Mouse (Mus musculus) naive thymus-derived CD4-positive, alpha-beta T cell, adult 5 months (primary cell): Measurements from ENCODE around the gene Slc2a8. TPM values are rescaled to one million over a fixed set of nuclear protein-coding genes. Genes with fewer than 3 reads are reported as not detected.

Experiments
- polyA plus RNA-seq: library from polyadenylated mRNA; unstranded; fragments of 100-300 nt; shearing (Covaris generic); gene quantifications from one replicate; pipeline ENCODE4 v1.2.1, GENCODE M21; 2017

Gene Slc2a8
- 9.6 TPM for polyA plus RNA-seq

DNA sequence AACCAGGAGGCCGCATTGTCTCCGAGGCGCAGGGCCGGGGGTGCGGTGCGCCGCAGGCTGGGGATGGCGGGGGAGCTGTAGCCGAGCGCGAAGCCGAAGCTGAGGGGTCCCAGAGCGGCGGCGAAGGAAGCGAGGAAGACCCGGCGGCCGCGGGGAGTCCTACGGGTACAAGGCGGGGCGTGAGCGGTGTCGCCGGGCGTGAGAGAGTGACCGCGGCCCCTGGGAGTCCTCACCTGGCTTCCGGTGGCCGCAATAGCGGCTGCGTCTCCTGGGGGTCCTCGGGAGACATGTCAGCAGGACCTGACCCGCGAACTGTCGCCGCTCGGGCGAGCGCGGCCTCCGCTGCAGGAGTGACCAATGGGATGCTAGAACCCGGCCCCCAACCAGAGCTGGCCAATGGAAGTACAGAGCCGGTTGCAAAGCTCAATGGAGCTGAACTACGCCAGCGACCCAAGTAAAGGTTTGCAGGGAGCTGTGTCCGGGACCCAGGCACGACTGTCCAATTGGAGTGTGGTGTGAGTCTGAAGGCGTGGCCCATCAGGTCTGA lies at the start of gene Slc2a8:
Slc2a8 (minus strand) TSS at position 359 of the 547 bp plus-strand sequence.

DNA sequence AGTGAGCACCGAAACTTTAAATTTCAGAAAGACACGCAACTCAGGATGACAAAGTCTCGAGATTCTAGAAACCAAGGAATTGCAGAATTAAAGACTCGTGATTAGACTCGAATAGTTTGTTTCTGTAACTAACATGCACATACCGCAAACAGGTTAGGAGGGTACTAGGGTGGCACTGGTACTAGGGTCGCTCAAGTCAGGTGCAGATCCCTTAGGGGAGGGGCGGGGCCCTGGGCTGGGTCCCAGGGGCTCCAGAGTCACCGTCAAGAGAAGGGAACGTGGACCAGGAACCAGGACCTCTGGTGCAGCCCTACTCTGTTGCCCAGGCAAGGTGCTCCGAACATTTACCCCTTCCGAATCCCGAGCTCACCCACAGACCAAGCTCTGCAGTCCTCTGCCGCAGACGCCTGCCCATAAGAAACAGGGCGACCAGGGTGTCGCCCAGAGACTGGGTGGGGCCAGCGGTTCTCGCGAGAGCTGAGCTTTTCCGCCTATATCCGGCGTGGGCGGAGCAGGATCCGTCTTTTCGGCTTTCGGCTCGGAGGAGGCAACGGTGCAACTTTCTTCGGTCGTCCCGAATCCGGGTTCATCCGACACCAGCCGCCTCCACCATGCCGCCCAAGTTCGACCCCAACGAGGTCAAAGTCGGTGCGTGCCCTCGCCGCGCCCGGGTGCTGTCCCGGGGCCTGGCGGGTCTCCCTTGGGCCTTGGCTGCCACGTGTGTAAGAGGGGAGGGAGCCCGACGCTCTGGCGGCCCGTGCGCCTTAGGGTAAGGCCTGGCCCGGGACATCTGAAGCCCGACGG lies 20.5 kb downstream of the Slc2a8 start, which contains the start of the genes Rpl12 and Lrsam1:
Rpl12 (plus strand) TSS at position 368 of the 804 bp plus-strand sequence.
Lrsam1 (minus strand) TSS at position 423 of the 804 bp plus-strand sequence.

Other genes starting within 250 kb of the Slc2a8 start
- gene 6330409D20Rik, start 241.1 kb downstream of the Slc2a8 start, polyA plus RNA-seq: not detected
- 41.5 TPM for gene Tor2a, start 224.8 kb downstream of the Slc2a8 start, polyA plus RNA-seq
- not detected for gene Ttc16, start 206.4 kb downstream of the Slc2a8 start, polyA plus RNA-seq
- 3.1 TPM for gene Ptrh1, start 206.3 kb downstream of the Slc2a8 start, polyA plus RNA-seq
- not detected for gene Cfap157, start 197.7 kb downstream of the Slc2a8 start, polyA plus RNA-seq
- 2.5 TPM for gene Stxbp1, start 134.8 kb downstream of the Slc2a8 start, polyA plus RNA-seq
- 0.19 TPM for gene Fam129b, start 106.0 kb downstream of the Slc2a8 start, polyA plus RNA-seq
- gene Rpl12, start 20.5 kb downstream of the Slc2a8 start, polyA plus RNA-seq: 59.9 TPM
- 5.2 TPM for gene Lrsam1, start 20.5 kb downstream of the Slc2a8 start, polyA plus RNA-seq
- 1.0 TPM for gene Garnl3, start 149.6 kb upstream of the Slc2a8 start, polyA plus RNA-seq
- 0.47 TPM for gene Angptl2, start 234.0 kb upstream of the Slc2a8 start, polyA plus RNA-seq